Mouse (Mus musculus) spleen, adult 2 months (tissue): ENCODE measurements around the gene Rc3h2.

Experiments used
- CTCF ChIP-seq: fragments of 200-500 bp; IDR thresholded peaks from 2 replicates; pipeline ENCODE4 v1.5.1; 2011; ENCODE audit warnings: mild to moderate bottlenecking, inconsistent platforms; ENCODE audit not compliant: insufficient read depth, insufficient read length, insufficient replicate concordance; ENCODE audit errors: extremely low read depth
- POLR2A ChIP-seq: fragments of 200-500 bp; IDR thresholded peaks from 2 replicates; pipeline ENCODE4 v1.6.1; 2011; ENCODE audit warnings: low read depth, low read length, inconsistent platforms

- no peak for TF ChIP-seq CTCF
- no peak for TF ChIP-seq POLR2A
Observed at GRCm38 (mm10) chr2:37351671-37352070, 71.0 kb downstream of the Rc3h2 start.
